Mouse (Mus musculus): ENCODE results near the gene Hoxd8. TPM values are rescaled to one million over a fixed set of nuclear protein-coding genes. Genes with fewer than 3 reads are reported as not detected.

Gene Hoxd8
- total RNA-seq (2017): not detected in 2 replicates

- ATAC-seq (replicated peaks; ENCODE audit: low read depth, poor library complexity, severe bottlenecking): no peak
These were observed at the start of gene Hoxd8 for GRCm38 (mm10) chr2:74704393-74704998. Gene Hoxd8, plus strand, starts transcription at chr2:74704615.

DNA sequence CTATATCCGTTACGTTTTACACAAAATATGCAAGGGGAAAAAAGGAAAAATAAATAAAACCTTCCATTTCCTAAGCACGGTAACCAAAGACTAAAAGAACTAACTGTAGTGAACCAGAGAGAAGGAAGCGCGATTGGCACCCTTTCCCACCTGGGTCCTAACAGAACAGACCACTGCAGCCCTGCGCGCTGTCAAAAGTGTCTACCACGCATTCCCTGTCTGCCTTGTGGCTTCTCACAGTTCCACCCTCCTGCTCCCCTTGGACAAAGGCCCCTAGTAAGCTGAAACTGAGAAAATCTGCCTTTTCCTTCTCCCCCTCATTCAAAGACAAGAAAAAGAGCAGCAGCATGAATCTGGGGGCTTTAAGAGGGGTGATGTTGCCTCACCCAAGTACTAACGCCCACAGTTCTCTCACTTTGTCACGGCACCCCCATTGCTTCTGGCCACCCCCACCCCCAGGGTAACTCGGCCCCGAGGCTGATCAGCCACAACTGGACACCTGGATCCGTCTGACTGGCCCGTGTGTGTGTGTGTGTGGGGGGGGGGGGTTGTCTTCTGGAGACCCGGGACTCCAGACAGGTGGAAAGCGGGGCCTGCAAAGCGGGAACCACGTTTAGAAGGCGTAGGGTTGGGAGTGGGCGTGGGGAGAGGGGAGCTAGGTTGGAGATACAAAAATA is 49.5 kb upstream of the Hoxd8 start:
- no peak for ATAC-seq (replicated peaks; ENCODE audit: low read depth, poor library complexity, severe bottlenecking)

GRCm38 (mm10) chr2:74655420-74655781 is 49.0 kb upstream of the Hoxd8 start:
- ATAC-seq (replicated peaks; ENCODE audit: low read depth, poor library complexity, severe bottlenecking): 0 out of 2 replicates have a peak, but pooled peaks have one; percentile 38

DNA sequence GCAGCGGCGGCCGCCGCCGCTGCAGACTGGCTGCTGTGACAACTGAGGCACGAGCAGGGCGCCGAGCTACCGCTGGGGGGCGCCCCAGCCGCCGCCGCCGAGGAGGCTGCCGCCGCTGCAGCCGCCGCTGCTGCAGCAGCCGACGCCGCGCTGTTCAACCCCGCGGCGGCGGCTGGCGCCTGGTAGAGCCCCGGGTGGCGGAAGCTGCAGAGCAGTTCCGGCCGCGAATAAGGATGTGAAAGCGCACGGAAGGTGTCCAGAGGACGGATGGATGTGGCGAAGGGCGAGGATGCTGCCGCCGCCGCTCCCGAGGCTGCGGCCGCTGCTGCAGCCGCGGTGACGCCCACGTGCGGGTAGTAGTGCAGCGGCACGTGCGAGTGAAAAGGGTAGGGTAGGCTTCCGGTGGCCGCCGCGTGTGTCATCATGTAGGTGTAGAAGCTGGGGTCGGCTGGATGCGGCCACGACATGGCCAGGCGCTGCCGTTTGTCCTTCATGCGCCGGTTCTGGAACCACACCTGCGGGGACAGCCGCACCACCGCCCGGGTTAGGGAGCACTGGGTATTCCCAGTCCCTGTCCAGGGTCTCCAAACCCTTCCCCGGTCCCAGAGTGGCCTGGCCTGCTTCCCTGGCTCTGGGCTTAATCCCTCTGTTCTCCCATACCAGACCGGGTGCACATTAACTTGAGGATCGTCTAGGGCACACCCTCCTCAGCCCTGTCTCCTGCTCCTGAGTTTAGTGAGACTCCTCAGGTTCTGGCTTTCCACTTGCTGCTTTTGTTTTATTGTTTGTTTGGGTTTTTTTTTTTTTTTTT is 48.4 kb upstream of the Hoxd8 start:
- peak; percentile 52 for ATAC-seq (replicated peaks; ENCODE audit: low read depth, poor library complexity, severe bottlenecking)

DNA sequence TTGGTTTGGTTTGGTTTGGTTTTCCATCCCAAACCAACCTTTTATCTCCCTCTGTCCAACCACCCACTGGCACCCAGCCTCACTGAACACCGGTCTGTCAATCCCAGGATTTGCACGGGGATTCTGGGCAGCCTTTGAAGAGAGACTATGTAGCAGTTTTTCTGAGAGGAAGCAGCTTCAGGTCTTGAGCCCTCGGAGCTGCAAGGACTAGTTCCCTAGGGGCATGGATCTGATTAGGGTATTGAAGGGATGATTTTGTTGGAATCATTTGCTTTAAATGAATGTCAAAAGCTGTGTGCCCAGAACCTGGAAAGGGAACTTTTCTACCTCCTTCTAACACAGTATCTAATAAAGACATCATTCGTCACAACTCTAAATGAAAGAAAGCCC is 47.8 kb upstream of the Hoxd8 start:
- ATAC-seq (replicated peaks; ENCODE audit: low read depth, poor library complexity, severe bottlenecking): no peak

GRCm38 (mm10) chr2:74657251-74658023 is 47.0 kb upstream of the Hoxd8 start:
- no peak for ATAC-seq (replicated peaks; ENCODE audit: low read depth, poor library complexity, severe bottlenecking)

- ATAC-seq (replicated peaks; ENCODE audit: low read depth, poor library complexity, severe bottlenecking): no peak
These were observed 46.3 kb upstream of the Hoxd8 start for GRCm38 (mm10) chr2:74658024-74658666.

GRCm38 (mm10) chr2:74658667-74659371 is 45.6 kb upstream of the Hoxd8 start:
- no peak for ATAC-seq (replicated peaks; ENCODE audit: low read depth, poor library complexity, severe bottlenecking)

GRCm38 (mm10) chr2:74659507-74660005 is 44.9 kb upstream of the Hoxd8 start, which contains the start of gene Evx2:
Gene Evx2, minus strand, starts transcription at chr2:74659557.
- no peak for ATAC-seq (replicated peaks; ENCODE audit: low read depth, poor library complexity, severe bottlenecking)

GRCm38 (mm10) chr2:74660421-74661375 is 43.7 kb upstream of the Hoxd8 start:
- no peak for ATAC-seq (replicated peaks; ENCODE audit: low read depth, poor library complexity, severe bottlenecking)

DNA sequence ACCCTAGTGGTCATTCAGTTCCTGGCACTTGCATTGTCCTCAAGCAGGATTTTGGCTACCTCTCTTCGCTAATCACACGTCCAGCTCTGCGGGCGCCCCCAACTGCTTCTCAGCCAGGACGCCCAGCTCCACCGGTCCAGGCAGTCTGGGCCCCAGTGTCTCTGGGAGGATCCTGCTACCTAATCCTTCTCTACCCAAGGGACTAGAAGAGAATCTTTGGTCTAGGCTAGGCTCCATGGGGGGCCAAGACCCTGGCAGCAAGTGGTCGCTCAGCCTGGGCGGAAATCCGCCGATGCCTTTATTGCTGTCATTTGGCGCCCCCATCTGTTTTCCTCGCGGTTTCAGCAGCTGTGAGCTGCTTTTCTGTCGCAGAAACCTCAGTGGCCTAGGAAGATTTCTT is 42.7 kb upstream of the Hoxd8 start:
- ATAC-seq (replicated peaks; ENCODE audit: low read depth, poor library complexity, severe bottlenecking): 0 out of 2 replicates have a peak, but pooled peaks have one; percentile 31

DNA sequence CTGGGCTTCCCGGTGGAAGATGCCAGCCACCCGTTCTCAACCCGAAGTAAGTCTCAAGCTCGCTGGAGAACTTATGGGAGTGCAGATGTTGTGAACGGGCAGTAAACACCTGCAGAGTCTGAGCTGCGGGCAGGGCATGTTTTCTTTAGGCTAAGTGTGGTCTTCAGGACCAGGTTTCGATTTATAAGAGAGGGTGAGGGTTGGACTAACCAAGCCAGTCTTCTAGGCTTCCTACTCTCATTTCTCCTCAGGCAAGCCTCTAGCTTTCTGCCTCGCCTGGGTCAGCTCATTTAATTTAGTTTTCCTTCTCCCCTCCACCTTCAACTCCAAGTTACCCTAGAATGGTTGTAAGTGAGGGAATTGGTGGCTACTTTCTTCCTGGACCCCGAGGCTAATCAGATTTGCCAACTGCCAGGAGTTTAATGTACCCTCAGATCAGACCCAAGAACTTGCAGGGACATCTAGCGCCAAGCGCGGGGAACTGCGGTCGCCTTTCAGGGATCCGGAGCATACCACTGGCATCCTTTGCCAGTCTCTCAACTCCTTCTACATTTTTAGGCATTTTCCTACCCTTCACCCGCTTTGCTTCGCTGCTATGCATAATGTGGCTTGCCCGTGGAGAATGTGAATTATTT is 41.0 kb upstream of the Hoxd8 start:
- peak; percentile 68 for ATAC-seq (replicated peaks; ENCODE audit: low read depth, poor library complexity, severe bottlenecking)

DNA sequence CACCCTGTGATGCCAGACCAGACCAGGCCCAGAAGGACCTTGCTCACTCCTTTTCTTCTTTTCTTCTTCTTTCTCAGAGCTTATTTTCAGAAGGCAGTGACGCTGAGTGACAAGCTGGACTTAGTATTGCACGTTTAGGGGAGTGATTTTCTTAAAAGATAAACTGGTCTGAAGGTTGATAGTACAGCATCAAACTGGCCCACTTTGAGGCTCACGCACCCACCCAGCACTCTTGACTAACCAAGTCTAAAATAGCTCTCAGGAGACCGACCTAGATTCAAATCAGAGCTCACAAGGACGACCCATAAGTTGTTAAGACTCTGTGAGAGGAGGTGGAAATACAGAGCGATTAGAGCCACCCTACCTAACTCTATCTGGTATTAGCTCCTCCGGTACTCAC is 38.0 kb upstream of the Hoxd8 start:
- ATAC-seq (replicated peaks; ENCODE audit: low read depth, poor library complexity, severe bottlenecking): no peak

DNA sequence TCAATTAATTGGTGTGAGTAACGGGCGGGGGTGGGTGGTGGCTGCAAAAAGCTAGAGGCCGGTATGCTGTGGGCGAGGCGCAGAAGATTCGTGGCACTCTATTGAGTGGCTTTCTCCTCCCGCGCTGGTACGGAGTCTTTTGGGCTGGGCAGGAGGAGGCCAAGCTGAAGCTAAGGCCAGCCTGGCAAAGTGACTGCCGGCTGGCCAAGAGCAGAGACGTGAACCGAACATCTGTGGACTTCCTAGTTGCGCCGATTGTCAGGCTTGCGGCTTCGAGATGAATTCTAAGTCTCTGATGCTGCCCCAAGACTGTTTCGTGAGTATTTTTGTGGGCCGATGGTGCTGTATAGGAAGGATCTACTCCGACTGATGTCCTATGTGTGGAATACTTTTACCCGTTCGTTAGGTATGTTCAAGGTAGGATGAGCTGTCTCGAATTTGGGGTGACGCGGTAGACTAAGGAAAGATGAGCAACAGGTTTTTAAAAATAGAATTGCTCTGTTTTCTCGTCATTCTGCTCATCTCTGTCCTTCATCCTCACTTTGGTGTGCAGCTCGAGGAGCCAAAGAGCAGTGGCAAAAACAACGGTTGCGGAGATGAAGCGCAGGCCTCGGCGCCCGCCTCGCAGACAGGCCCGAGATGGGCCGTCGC is 37.1 kb upstream of the Hoxd8 start:
- no peak for ATAC-seq (replicated peaks; ENCODE audit: low read depth, poor library complexity, severe bottlenecking)

DNA sequence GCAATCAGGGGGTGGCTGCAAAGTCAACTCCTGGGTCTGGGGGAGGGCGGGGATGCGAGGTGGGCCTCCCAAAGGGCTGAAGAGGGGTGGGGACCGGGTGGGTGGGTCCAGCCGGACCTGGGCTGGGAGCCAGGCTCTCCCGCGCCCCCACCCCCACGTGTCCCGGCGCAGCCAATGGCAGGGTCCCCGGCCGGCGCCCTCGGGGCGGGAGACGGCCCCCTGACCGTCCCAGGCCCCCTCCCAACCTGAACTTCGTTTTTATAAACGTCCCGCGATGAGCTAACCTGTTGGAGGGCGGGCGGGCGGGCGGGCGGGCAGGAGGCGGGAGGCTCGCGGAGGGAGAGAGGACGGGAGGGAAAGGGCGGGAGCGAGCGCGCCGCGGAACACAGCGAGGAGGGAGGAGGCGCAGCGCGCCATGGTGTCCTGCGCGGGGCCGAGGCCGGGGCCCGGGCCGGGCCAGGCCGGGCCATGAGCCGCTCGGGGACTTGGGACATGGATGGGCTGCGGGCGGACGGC is 36.5 kb upstream of the Hoxd8 start, which contains the start of gene Hoxd13:
Gene Hoxd13, plus strand, starts transcription at position 469 of the 516 bp plus-strand sequence.
- ATAC-seq (replicated peaks; ENCODE audit: low read depth, poor library complexity, severe bottlenecking): no peak

DNA sequence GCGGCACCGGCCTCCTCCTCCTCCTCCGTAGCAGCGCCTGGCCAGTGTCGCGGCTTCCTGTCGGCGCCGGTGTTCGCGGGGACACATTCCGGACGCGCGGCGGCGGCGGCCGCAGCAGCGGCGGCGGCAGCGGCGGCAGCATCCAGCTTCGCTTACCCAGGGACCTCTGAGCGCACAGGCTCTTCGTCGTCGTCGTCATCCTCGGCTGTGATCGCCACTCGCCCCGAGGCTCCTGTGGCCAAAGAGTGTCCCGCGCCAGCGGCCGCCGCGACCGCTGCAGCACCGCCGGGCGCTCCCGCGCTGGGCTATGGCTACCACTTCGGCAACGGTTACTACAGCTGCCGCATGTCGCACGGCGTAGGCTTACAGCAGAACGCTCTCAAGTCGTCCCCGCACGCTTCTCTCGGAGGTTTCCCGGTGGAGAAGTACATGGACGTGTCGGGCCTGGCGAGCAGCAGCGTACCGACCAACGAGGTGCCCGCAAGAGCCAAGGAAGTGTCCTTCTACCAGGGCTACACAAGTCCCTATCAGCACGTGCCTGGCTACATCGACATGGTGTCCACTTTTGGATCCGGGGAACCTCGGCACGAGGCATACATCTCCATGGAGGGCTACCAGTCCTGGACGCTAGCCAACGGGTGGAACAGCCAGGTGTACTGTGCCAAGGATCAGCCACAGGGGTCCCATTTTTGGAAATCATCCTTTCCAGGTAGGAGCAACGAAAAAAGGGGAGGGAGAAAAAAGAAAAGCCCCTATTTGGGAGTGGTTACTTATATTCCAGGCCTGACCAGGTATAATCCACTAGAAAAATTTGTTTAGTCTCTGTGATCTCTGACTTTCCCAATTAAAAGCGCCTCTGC is 35.8 kb upstream of the Hoxd8 start:
- no peak for ATAC-seq (replicated peaks; ENCODE audit: low read depth, poor library complexity, severe bottlenecking)
